Mouse (Mus musculus): ENCODE data around the gene Ggt7.

DNA sequence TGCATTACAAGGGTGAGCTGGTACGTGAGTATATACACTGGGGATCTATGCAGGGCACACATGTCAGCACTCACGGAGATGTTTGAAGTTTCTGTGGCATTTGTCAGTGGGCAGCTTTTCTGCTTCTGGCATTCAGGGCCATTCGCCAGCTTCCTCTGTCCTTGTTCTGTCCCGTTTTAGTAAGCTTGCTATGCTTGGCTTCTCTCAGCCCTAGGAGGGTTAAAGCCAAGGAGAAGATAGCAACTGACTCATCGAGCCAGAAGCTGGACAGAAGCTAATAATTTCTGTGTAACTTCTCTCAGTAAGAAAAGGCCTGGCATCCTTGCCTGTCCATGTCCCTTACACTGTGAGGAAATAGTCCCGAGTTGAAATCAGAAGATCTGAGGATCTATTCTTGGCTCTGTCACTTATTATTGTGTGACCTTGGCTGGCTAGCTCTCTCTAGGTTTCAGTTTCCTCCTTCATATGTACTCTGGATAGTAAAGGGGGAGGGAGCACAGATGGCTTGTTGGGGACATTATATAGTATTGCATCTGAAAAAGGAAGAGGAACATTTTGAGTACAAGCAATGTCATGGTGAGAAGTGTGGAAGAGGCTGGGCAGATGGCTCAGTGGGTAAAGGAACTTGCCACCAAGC is 22.9 kb upstream of the Ggt7 start:
- TF ChIP-seq CTCF (IDR thresholded peaks at IDR 0.05; ENCODE audit: low read depth, low read length) (no peak), GATA1 (IDR thresholded peaks at IDR 0.05; ENCODE audit: borderline replicate concordance, low read length) (no peak), TAL1 (conservative IDR thresholded peaks at IDR 0.05; ENCODE audit: low read depth, low read length) (no peak), GATA2 (IDR thresholded peaks at IDR 0.05; ENCODE audit: borderline replicate concordance, low read depth, low read length) (no peak), POLR2AphosphoS5 (IDR thresholded peaks at IDR 0.05; ENCODE audit: insufficient replicate concordance, low read depth, low read length) (no peak)

All from G1E (cell line).